Mouse (Mus musculus) thymus, postnatal 0 days (tissue): ENCODE data around the gene Pax4. TPM values are rescaled to one million over a fixed set of nuclear protein-coding genes. Genes with fewer than 3 reads are reported as not detected.

Source experiments
- DNase-seq: peaks from one replicate; pipeline ENCODE4 v3.0.0-alpha.2; 2015; ENCODE audit warnings: low spot score
- polyA plus RNA-seq: library from polyadenylated mRNA; unstranded; fragments of >200 nt; fragmentation: Nextera tagmentation; extraction: Ambion mirVana; gene quantifications from 2 replicates; pipeline ENCODE4 v1.2.1, GENCODE M21; 2015

Gene Pax4
- not detected in 2 replicates for polyA plus RNA-seq

GRCm38 (mm10) chr6:28449253-28449652, at the start of gene Pax4:
Pax4 (minus strand) TSS chr6:28449353.
- no peak for DNase-seq

- DNase-seq: no peak
Measured at GRCm38 (mm10) chr6:28497837-28498236, 48.7 kb upstream of the Pax4 start.

- DNase-seq: no peak
Measured at GRCm38 (mm10) chr6:28491198-28491597, 42.0 kb upstream of the Pax4 start.

- no peak for DNase-seq
Measured at GRCm38 (mm10) chr6:28490612-28491011, 41.5 kb upstream of the Pax4 start.

- DNase-seq: no peak
Measured at GRCm38 (mm10) chr6:28488204-28488851, 39.2 kb upstream of the Pax4 start.

- no peak for DNase-seq
Measured at GRCm38 (mm10) chr6:28486905-28487304, 37.8 kb upstream of the Pax4 start.

GRCm38 (mm10) chr6:28486471-28486870, 37.3 kb upstream of the Pax4 start:
- DNase-seq: no peak

- no peak for DNase-seq
Measured at GRCm38 (mm10) chr6:28486008-28486407, 36.9 kb upstream of the Pax4 start.

- no peak for DNase-seq
Measured at GRCm38 (mm10) chr6:28482711-28483315, 33.7 kb upstream of the Pax4 start.

- peak; percentile 7 for DNase-seq
Measured at GRCm38 (mm10) chr6:28480752-28481492, 31.8 kb upstream of the Pax4 start.

GRCm38 (mm10) chr6:28479865-28480751, 31.0 kb upstream of the Pax4 start:
- peak; percentile 99 for DNase-seq

- no peak for DNase-seq
Measured at GRCm38 (mm10) chr6:28474839-28475238, 25.7 kb upstream of the Pax4 start, which contains the start of gene Snd1. Snd1 (plus strand) TSS chr6:28475139.

- no peak for DNase-seq
Measured at GRCm38 (mm10) chr6:28474211-28474610, 25.1 kb upstream of the Pax4 start.

- DNase-seq: no peak
Measured at GRCm38 (mm10) chr6:28471284-28472035, 22.3 kb upstream of the Pax4 start.

GRCm38 (mm10) chr6:28470621-28471020, 21.5 kb upstream of the Pax4 start:
- DNase-seq: no peak

- no peak for DNase-seq
Measured at GRCm38 (mm10) chr6:28470017-28470602, 21.0 kb upstream of the Pax4 start.

GRCm38 (mm10) chr6:28464630-28465029, 15.5 kb upstream of the Pax4 start:
- DNase-seq: no peak

GRCm38 (mm10) chr6:28460534-28460933, 11.4 kb upstream of the Pax4 start:
- DNase-seq: no peak

- DNase-seq: no peak
Measured at GRCm38 (mm10) chr6:28459221-28459668, 10.1 kb upstream of the Pax4 start.

- DNase-seq: no peak
Measured at GRCm38 (mm10) chr6:28450977-28451376, 1.8 kb upstream of the Pax4 start.
